Mouse (Mus musculus): ENCODE measurements at regions not wholly inside any gene's neighbourhood (a gene's known extent, or its start where the extent isn't known, plus 50 kb on each side); places are given as distances from the start of the nearest gene placed in this dataset.

- Histone ChIP-seq H3K4me1 (replicated peaks; ENCODE audit: control insufficient read depth, insufficient read depth, low read length) (no peaks in the 10 kb centered on the region), H3K4me3 (ENCODE audit: low read length) (no peak overlapping the region), H3K36me3 (ENCODE audit: control insufficient read depth, insufficient read depth, low read length) (no peaks in the 10 kb centered on the region), H3K27me3 (ENCODE audit: control insufficient read depth, insufficient read depth, low read depth, low read length) (no peaks in the 10 kb centered on the region), H3K9ac (ENCODE audit: low read length) (no peak overlapping the region), H3K4me2 (ENCODE audit: low read depth, low read length) (no peak overlapping the region), H3K9me3 (ENCODE audit: control insufficient read depth, low read length) (no peaks in the 10 kb centered on the region), H3K27ac (ENCODE audit: low read length) (no peak overlapping the region)
- WGBS, result 90% methylated on average over 3 of the region's 3 CpGs
- no peak for ATAC-seq (ENCODE audit: low read depth)
Measured at GRCm38 (mm10) chr17:45277516-45277915, 156.0 kb downstream of the Cdc5l start.

GRCm38 (mm10) chr17:45276686-45277405, 156.7 kb downstream of the Cdc5l start:
- no peak overlapping the region for H3K4me3 ChIP-seq (ENCODE audit: low read length)
- no peaks in the 10 kb centered on the region for H3K27me3 ChIP-seq (ENCODE audit: control insufficient read depth, insufficient read depth, low read depth, low read length)
- 67% methylated on average over 12 of the region's 12 CpGs for WGBS
- H3K9me3 ChIP-seq (ENCODE audit: control insufficient read depth, low read length), result no peaks in the 10 kb centered on the region
- H3K9ac ChIP-seq (ENCODE audit: low read length), result no peak overlapping the region
- no peak for ATAC-seq (ENCODE audit: low read depth)
- H3K4me2 ChIP-seq (ENCODE audit: low read depth, low read length), result no peak overlapping the region
- no peaks in the 10 kb centered on the region for H3K4me1 ChIP-seq (replicated peaks; ENCODE audit: control insufficient read depth, insufficient read depth, low read length)
- no peak overlapping the region for H3K27ac ChIP-seq (ENCODE audit: low read length)
- no peaks in the 10 kb centered on the region for H3K36me3 ChIP-seq (ENCODE audit: control insufficient read depth, insufficient read depth, low read length)

DNA sequence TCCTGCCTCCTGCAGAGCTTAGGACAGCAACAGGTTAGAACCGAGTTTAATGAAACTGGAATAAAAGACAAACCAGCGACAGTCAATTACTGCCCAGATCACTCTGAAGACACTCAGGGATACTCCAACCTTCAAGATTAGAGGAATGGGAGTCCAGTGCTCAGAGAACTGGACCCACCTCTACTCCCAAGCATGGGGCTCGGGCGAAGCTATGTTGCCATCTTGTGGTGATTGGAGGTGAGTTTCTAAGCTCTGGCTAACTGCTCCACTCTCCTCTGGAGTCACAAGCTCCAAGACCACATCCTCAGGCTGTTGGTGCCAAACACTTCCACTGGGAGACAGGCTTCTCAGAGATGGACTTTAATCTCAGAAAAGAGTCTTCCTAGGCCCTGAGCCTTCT, 158.6 kb downstream of the Cdc5l start:
- H3K27ac ChIP-seq (ENCODE audit: low read length), result no peak overlapping the region
- no peaks in the 10 kb centered on the region for H3K4me1 ChIP-seq (replicated peaks; ENCODE audit: control insufficient read depth, insufficient read depth, low read length)
- ATAC-seq (ENCODE audit: low read depth), result no peak
- H3K4me2 ChIP-seq (ENCODE audit: low read depth, low read length), result no peak overlapping the region
- 53% methylated on average over 4 of the region's 4 CpGs for WGBS
- no peak overlapping the region for H3K9ac ChIP-seq (ENCODE audit: low read length)
- no peaks in the 10 kb centered on the region for H3K9me3 ChIP-seq (ENCODE audit: control insufficient read depth, low read length)
- H3K27me3 ChIP-seq (ENCODE audit: control insufficient read depth, insufficient read depth, low read depth, low read length), result no peaks in the 10 kb centered on the region
- no peaks in the 10 kb centered on the region for H3K36me3 ChIP-seq (ENCODE audit: control insufficient read depth, insufficient read depth, low read length)
- no peak overlapping the region for H3K4me3 ChIP-seq (ENCODE audit: low read length)

GRCm38 (mm10) chr17:45266776-45267175, 166.8 kb downstream of the Cdc5l start:
- Histone ChIP-seq H3K9ac (ENCODE audit: low read length) (no peak overlapping the region), H3K27me3 (ENCODE audit: control insufficient read depth, insufficient read depth, low read depth, low read length) (no peaks in the 10 kb centered on the region), H3K4me1 (replicated peaks; ENCODE audit: control insufficient read depth, insufficient read depth, low read length) (no peaks in the 10 kb centered on the region), H3K27ac (ENCODE audit: low read length) (no peak overlapping the region), H3K4me3 (ENCODE audit: low read length) (no peak overlapping the region), H3K9me3 (ENCODE audit: control insufficient read depth, low read length) (no peaks in the 10 kb centered on the region), H3K4me2 (ENCODE audit: low read depth, low read length) (no peak overlapping the region), H3K36me3 (ENCODE audit: control insufficient read depth, insufficient read depth, low read length) (no peaks in the 10 kb centered on the region)
- no peak for ATAC-seq (ENCODE audit: low read depth)
- 44% methylated on average over 6 of the region's 6 CpGs for WGBS

- Histone ChIP-seq H3K4me3 (ENCODE audit: low read length) (no peak overlapping the region), H3K27me3 (ENCODE audit: control insufficient read depth, insufficient read depth, low read depth, low read length) (no peaks in the 10 kb centered on the region), H3K4me2 (ENCODE audit: low read depth, low read length) (no peak overlapping the region), H3K4me1 (replicated peaks; ENCODE audit: control insufficient read depth, insufficient read depth, low read length) (no peaks in the 10 kb centered on the region), H3K36me3 (ENCODE audit: control insufficient read depth, insufficient read depth, low read length) (no peaks in the 10 kb centered on the region), H3K9ac (ENCODE audit: low read length) (no peak overlapping the region), H3K27ac (ENCODE audit: low read length) (no peak overlapping the region), H3K9me3 (ENCODE audit: control insufficient read depth, low read length) (no peaks in the 10 kb centered on the region)
- ATAC-seq (ENCODE audit: low read depth), result no peak
- 63% methylated on average over 7 of the region's 7 CpGs for WGBS
Measured at GRCm38 (mm10) chr17:45265587-45265986, 167.9 kb downstream of the Cdc5l start.

DNA sequence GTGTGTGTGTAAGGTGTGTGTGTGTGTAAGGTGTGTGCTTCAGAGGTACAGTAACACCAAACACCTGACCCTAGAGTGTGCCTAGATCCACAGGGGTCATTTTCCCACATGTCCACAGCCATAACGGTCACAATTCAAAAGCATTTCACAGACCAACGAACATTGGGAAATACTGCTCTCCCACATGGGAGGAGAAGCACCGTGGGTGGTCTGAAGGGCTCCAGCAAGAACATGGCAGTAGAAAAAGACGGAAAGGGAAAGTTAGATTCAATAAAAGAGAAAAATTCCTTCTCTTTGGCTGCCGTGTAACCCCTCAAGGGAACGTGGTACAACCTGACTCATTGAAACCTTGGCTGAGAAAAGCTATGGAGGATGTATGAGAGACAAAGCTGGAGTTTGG, 169.1 kb downstream of the Cdc5l start:
- 43% methylated on average over 6 of the region's 6 CpGs for WGBS

GRCm38 (mm10) chr17:45260421-45260820, 173.1 kb downstream of the Cdc5l start:
- no peaks in the 10 kb centered on the region for H3K36me3 ChIP-seq (ENCODE audit: control insufficient read depth, insufficient read depth, low read length)
- no peaks in the 10 kb centered on the region for H3K27me3 ChIP-seq (ENCODE audit: control insufficient read depth, insufficient read depth, low read depth, low read length)
- no peak for ATAC-seq (ENCODE audit: low read depth)
- H3K4me3 ChIP-seq (ENCODE audit: low read length), result no peak overlapping the region
- H3K9me3 ChIP-seq (ENCODE audit: control insufficient read depth, low read length), result no peaks in the 10 kb centered on the region
- H3K27ac ChIP-seq (ENCODE audit: low read length), result no peak overlapping the region
- WGBS, result 75% methylated on average over 10 of the region's 10 CpGs
- no peak overlapping the region for H3K4me2 ChIP-seq (ENCODE audit: low read depth, low read length)
- no peaks in the 10 kb centered on the region for H3K4me1 ChIP-seq (replicated peaks; ENCODE audit: control insufficient read depth, insufficient read depth, low read length)
- no peak overlapping the region for H3K9ac ChIP-seq (ENCODE audit: low read length)

More for the DNA sequence above, 169.1 kb downstream of the Cdc5l start:
- no peak for ATAC-seq (ENCODE audit: low read depth)
- H3K27me3 ChIP-seq (ENCODE audit: control insufficient read depth, insufficient read depth, low read depth, low read length), result no peaks in the 10 kb centered on the region
- H3K4me1 ChIP-seq (replicated peaks; ENCODE audit: control insufficient read depth, insufficient read depth, low read length), result no peaks in the 10 kb centered on the region
- H3K4me3 ChIP-seq (ENCODE audit: low read length), result no peak overlapping the region
- no peak overlapping the region for H3K9ac ChIP-seq (ENCODE audit: low read length)
- no peak overlapping the region for H3K4me2 ChIP-seq (ENCODE audit: low read depth, low read length)
- H3K36me3 ChIP-seq (ENCODE audit: control insufficient read depth, insufficient read depth, low read length), result no peaks in the 10 kb centered on the region
- no peak overlapping the region for H3K27ac ChIP-seq (ENCODE audit: low read length)
- no peaks in the 10 kb centered on the region for H3K9me3 ChIP-seq (ENCODE audit: control insufficient read depth, low read length)

DNA sequence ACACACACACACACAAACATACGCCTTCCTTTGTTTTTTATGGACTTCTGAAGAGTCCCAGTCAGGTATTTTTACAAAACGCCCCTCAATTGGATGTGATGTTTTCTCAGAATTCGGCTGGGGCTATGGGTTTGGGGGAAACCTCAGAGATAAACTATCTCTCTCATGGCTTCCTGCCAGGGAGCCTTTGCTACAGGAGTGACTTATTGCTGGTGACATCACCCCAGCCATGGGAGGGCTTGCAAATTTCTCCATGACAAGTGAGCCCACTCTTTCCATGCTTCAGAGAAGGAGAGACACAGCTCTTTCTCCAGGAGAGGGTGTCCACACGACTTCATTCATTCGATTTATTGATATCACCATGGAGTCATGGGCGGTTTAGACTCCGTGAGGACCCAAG, 175.5 kb downstream of the Cdc5l start:
- H3K27me3 ChIP-seq (ENCODE audit: control insufficient read depth, insufficient read depth, low read depth, low read length), result peaks cover 3% of the 10 kb centered on the region; the same call in 1 of the 2 replicates
- peaks cover 6% of the 10 kb centered on the region for H3K4me1 ChIP-seq (replicated peaks; ENCODE audit: control insufficient read depth, insufficient read depth, low read length)
- 57% methylated on average over 7 of the region's 7 CpGs for WGBS
- H3K27ac ChIP-seq (ENCODE audit: low read length), result no peak overlapping the region
- H3K4me2 ChIP-seq (ENCODE audit: low read depth, low read length), result no peak overlapping the region
- H3K9ac ChIP-seq (ENCODE audit: low read length), result no peak overlapping the region
- no peaks in the 10 kb centered on the region for H3K36me3 ChIP-seq (ENCODE audit: control insufficient read depth, insufficient read depth, low read length)
- no peak for ATAC-seq (ENCODE audit: low read depth)
- no peaks in the 10 kb centered on the region for H3K9me3 ChIP-seq (ENCODE audit: control insufficient read depth, low read length)
- no peak overlapping the region for H3K4me3 ChIP-seq (ENCODE audit: low read length)

DNA sequence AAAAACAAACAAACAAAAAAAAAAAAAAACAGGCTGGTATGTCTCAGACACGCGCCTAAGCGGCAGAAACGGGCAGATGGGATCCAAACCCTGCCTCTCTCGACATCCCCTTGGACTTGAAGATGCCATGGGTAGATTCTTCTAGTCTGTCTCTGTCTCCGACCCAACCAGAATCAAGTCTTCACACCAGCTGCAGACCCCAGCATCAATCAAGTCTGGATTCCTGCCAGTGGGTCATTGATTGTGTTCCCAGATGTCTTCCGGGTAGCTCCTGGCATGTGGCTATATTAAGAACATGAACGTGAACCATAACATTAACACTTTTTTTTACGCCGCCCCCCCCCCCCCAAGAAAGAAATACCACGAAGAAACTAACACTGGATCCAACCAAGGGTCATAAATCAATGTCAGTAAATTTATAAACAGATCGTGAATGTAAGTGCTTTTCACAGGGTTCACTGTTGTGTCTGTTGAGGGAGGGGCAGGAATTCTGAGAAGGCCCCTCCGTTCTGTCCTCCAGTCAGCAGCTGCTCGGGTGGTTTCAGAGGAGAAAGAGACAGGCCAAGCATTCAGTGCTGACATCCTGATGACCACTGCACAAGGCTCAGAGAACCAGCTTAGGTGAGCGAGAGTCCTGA, 180.8 kb downstream of the Cdc5l start:
- Histone ChIP-seq H3K9me3 (ENCODE audit: control insufficient read depth, low read length) (no peaks in the 10 kb centered on the region), H3K36me3 (ENCODE audit: control insufficient read depth, insufficient read depth, low read length) (no peaks in the 10 kb centered on the region), H3K4me3 (ENCODE audit: low read length) (0 out of 2 replicates have a peak overlapping the region, but pooled peaks have one; percentile 4), H3K9ac (ENCODE audit: low read length) (no peak overlapping the region), H3K4me1 (replicated peaks; ENCODE audit: control insufficient read depth, insufficient read depth, low read length) (peaks cover 10% of the 10 kb centered on the region), H3K27me3 (ENCODE audit: control insufficient read depth, insufficient read depth, low read depth, low read length) (peaks cover 6% of the 10 kb centered on the region), H3K4me2 (ENCODE audit: low read depth, low read length) (peak overlapping the region; percentile 28), H3K27ac (ENCODE audit: low read length) (no peak overlapping the region)
- ATAC-seq (ENCODE audit: low read depth), result peak; percentile 75
- 22% methylated on average over 15 of the region's 15 CpGs for WGBS
